Mouse (Mus musculus) embryonic facial prominence, embryonic 11.5 days (tissue): Measurements from ENCODE around the gene Colq. TPM values are rescaled to one million over a fixed set of nuclear protein-coding genes. Genes with fewer than 3 reads are reported as not detected.

Experiments used
- ATAC-seq: fragments of 200-750 bp; cut with Nextera tagmentation; replicated peaks from 2 replicates; pipeline ENCODE4 v1.8.0; 2017; ENCODE audit warnings: low read depth; ENCODE audit not compliant: insufficient number of reproducible peaks, low FRiP score, low TSS enrichment
- DNase-seq: peaks from one replicate; pipeline ENCODE4 v3.0.0-alpha.2; 2015; ENCODE audit warnings: low spot score
- H3K27ac ChIP-seq: fragments of 300-500 bp; sonication (generic); replicated peaks from 2 replicates; pipeline ENCODE4 v1.5.1; 2014; ENCODE audit warnings: mild to moderate bottlenecking, low read depth, low read length, control low read depth
- H3K27me3 ChIP-seq: fragments of 300-500 bp; sonication (generic); 2 replicates; pipeline ENCODE4 v1.6.1; 2014; ENCODE audit warnings: mild to moderate bottlenecking, low read length, moderate library complexity, mixed read lengths; ENCODE audit not compliant: control insufficient read depth, insufficient read depth
- H3K36me3 ChIP-seq: fragments of 300-500 bp; sonication (generic); replicated peaks from 2 replicates; pipeline ENCODE4 v1.6.1; 2014; ENCODE audit warnings: low read depth, mild to moderate bottlenecking, low read length, moderate library complexity, mixed read lengths; ENCODE audit not compliant: control insufficient read depth, insufficient read depth
- H3K4me1 ChIP-seq: fragments of 300-500 bp; sonication (generic); 2 replicates; pipeline ENCODE4 v1.6.1; 2014; ENCODE audit warnings: low read length, mixed read lengths; ENCODE audit not compliant: control insufficient read depth, insufficient read depth
- H3K4me2 ChIP-seq: fragments of 300-500 bp; sonication (generic); 2 replicates; pipeline ENCODE4 v1.6.1; 2014; ENCODE audit warnings: low read depth, mild to moderate bottlenecking, control low read depth, low read length, moderate library complexity
- H3K4me3 ChIP-seq: fragments of 300-500 bp; sonication (generic); 2 replicates; pipeline ENCODE4 v1.5.1; 2014; ENCODE audit warnings: low read depth, low read length, control low read depth
- H3K9ac ChIP-seq: fragments of 300-500 bp; sonication (generic); replicated peaks from 2 replicates; pipeline ENCODE4 v1.6.1; 2014; ENCODE audit warnings: mild to moderate bottlenecking, control low read depth, low read length
- H3K9me3 ChIP-seq: fragments of 300-500 bp; sonication (generic); replicated peaks from 2 replicates; pipeline ENCODE4 v1.6.1; 2016; ENCODE audit warnings: mild to moderate bottlenecking, low read length, inconsistent platforms, mixed read lengths; ENCODE audit not compliant: control insufficient read depth
- WGBS: fragments of 180-500 bp; shearing (Covaris S2); extraction: QIAGEN DNeasy Blood & Tissue Kit; methylation state at CpG from one replicate; pipeline ENCODE4 v1.1.7; 2014; 5-methylcytosine and 5-hydroxymethylcytosine counted together
- polyA plus RNA-seq: library from polyadenylated mRNA; unstranded; fragments of >200 nt; fragmentation: Nextera tagmentation; extraction: Ambion mirVana; gene quantifications from 2 replicates; pipeline ENCODE4 v1.2.1, GENCODE M21; 2014

The Colq gene
- polyA plus RNA-seq, 1 experiment from 2014 or later, result 0.86 TPM

- 75% methylated on average over 2 of the region's 2 CpGs for WGBS
- ATAC-seq, result no peak
- Histone ChIP-seq H3K9me3 (no peaks in the 10 kb centered on the region), H3K4me3 (no peak overlapping the region), H3K9ac (no peak overlapping the region), H3K4me2 (no peak overlapping the region), H3K27me3 (no peaks in the 10 kb centered on the region), H3K36me3 (no peaks in the 10 kb centered on the region), H3K27ac (no peak overlapping the region), H3K4me1 (no peaks in the 10 kb centered on the region)
- DNase-seq, result no peak
Observed at GRCm38 (mm10) chr14:31593036-31593435, 1.9 kb upstream of the Colq start.

- no peak for ATAC-seq
- whole genome bisulfite sequencing, result 84% methylated on average over 8 of the region's 8 CpGs
- no peak overlapping the region for H3K4me2 ChIP-seq
- no peak overlapping the region for H3K4me3 ChIP-seq
- no peak overlapping the region for H3K27ac ChIP-seq
- H3K4me1 ChIP-seq, result no peaks in the 10 kb centered on the region
- no peaks in the 10 kb centered on the region for H3K9me3 ChIP-seq
- no peak overlapping the region for H3K9ac ChIP-seq
- no peaks in the 10 kb centered on the region for H3K36me3 ChIP-seq
- no peak for DNase-seq
- no peaks in the 10 kb centered on the region for H3K27me3 ChIP-seq
Observed at GRCm38 (mm10) chr14:31586451-31586850, 4.7 kb downstream of the Colq start.

- Histone ChIP-seq H3K4me3 (no peak overlapping the region), H3K9me3 (no peaks in the 10 kb centered on the region), H3K27ac (no peak overlapping the region), H3K27me3 (no peaks in the 10 kb centered on the region), H3K4me1 (no peaks in the 10 kb centered on the region), H3K36me3 (no peaks in the 10 kb centered on the region), H3K9ac (no peak overlapping the region), H3K4me2 (no peak overlapping the region)
- no peak for ATAC-seq
- WGBS, result 80% methylated on average over 9 of the region's 9 CpGs
- DNase-seq, result no peak
Observed at GRCm38 (mm10) chr14:31583082-31583481, 8.1 kb downstream of the Colq start.

GRCm38 (mm10) chr14:31577966-31578735 is 13.0 kb downstream of the Colq start:
- Histone ChIP-seq H3K9ac (no peak overlapping the region), H3K4me1 (peaks cover 7% of the 10 kb centered on the region), H3K4me3 (no peak overlapping the region), H3K27me3 (no peaks in the 10 kb centered on the region), H3K4me2 (no peak overlapping the region), H3K9me3 (no peaks in the 10 kb centered on the region), H3K36me3 (no peaks in the 10 kb centered on the region), H3K27ac (no peak overlapping the region)
- no peak for DNase-seq
- WGBS, result 54% methylated on average over 9 of the region's 9 CpGs
- no peak for ATAC-seq

- Histone ChIP-seq H3K4me3 (no peak overlapping the region), H3K27ac (no peak overlapping the region), H3K4me1 (peaks cover 7% of the 10 kb centered on the region), H3K9ac (no peak overlapping the region), H3K9me3 (no peaks in the 10 kb centered on the region), H3K36me3 (no peaks in the 10 kb centered on the region), H3K4me2 (no peak overlapping the region), H3K27me3 (no peaks in the 10 kb centered on the region)
- 51% methylated on average over 10 of the region's 10 CpGs for WGBS
- no peak for ATAC-seq
- DNase-seq, result no peak
Observed at GRCm38 (mm10) chr14:31576846-31577697, 14.1 kb downstream of the Colq start.

GRCm38 (mm10) chr14:31575866-31576265 is 15.3 kb downstream of the Colq start:
- H3K9ac ChIP-seq, result no peak overlapping the region
- WGBS, result 67% methylated on average over 9 of the region's 9 CpGs
- DNase-seq (no peak), ATAC-seq (no peak)
- peaks cover 7% of the 10 kb centered on the region for H3K4me1 ChIP-seq
- H3K4me2 ChIP-seq, result no peak overlapping the region
- H3K9me3 ChIP-seq, result no peaks in the 10 kb centered on the region
- no peaks in the 10 kb centered on the region for H3K27me3 ChIP-seq
- H3K36me3 ChIP-seq, result no peaks in the 10 kb centered on the region
- H3K27ac ChIP-seq, result no peak overlapping the region
- H3K4me3 ChIP-seq, result no peak overlapping the region

GRCm38 (mm10) chr14:31574903-31575665 is 16.1 kb downstream of the Colq start:
- H3K9ac ChIP-seq, result no peak overlapping the region
- ATAC-seq, result no peak
- no peaks in the 10 kb centered on the region for H3K27me3 ChIP-seq
- no peak overlapping the region for H3K4me2 ChIP-seq
- H3K27ac ChIP-seq, result no peak overlapping the region
- no peaks in the 10 kb centered on the region for H3K36me3 ChIP-seq
- no peak overlapping the region for H3K4me3 ChIP-seq
- DNase-seq, result no peak
- H3K9me3 ChIP-seq, result no peaks in the 10 kb centered on the region
- H3K4me1 ChIP-seq, result peaks cover 7% of the 10 kb centered on the region
- WGBS, result 87% methylated on average over 18 of the region's 18 CpGs
